Mouse (Mus musculus): Measurements from ENCODE around the gene Ell.

DNA sequence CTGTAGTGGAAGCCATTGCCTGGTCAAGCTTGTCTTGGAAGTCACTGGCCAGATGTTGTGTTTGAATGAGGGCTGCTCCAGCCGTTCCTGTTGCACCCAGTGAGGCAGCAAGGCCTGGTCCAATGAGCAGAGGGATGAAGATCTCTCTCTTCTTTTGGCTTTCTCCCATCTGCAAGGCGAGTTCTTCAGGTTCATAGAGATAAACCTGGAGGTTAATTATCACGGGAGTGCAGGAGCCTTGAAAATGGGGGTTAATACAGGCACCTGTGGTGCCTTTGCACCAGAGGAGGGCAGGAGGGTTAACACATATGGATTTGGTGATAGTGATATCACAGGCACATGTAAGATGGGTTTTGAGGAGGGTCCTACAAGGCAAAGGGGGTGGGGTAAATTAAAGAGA is 83.0 kb downstream of the Ell start:
- TF ChIP-seq POLR2A (IDR thresholded peaks at IDR 0.05; ENCODE audit: low read depth, low read length): no peak
- TF ChIP-seq CTCF (IDR thresholded peaks at IDR 0.05; ENCODE audit: extremely low read depth, insufficient read length, insufficient replicate concordance, low read depth, low read length): no peak

Data from small intestine, adult 2 months (tissue).